Mouse (Mus musculus) kidney, postnatal 4 days (tissue): ENCODE measurements at regions not wholly inside any gene's neighbourhood (a gene's known extent, or its start where the extent isn't known, plus 50 kb on each side); places are given as distances from the start of the nearest gene placed in this dataset.

Source experiments
- DNase-seq, 2 experiments: peaks; one replicate each; pipeline ENCODE4 v3.0.0; 2021; ENCODE audit warnings: mixed read lengths in 2 of 2

- no peak for DNase-seq
Observed at GRCm38 (mm10) chr7:113060991-113061390, 107.2 kb downstream of the Rassf10 start.

GRCm38 (mm10) chr7:113066536-113066935 lies 112.8 kb downstream of the Rassf10 start:
- DNase-seq: no peak

- DNase-seq: no peak
Observed at GRCm38 (mm10) chr7:113068296-113068695, 114.5 kb downstream of the Rassf10 start.

GRCm38 (mm10) chr7:113069336-113069924 lies 115.7 kb downstream of the Rassf10 start:
- no peak for DNase-seq

- DNase-seq: peak in 1 of 2 experiments; percentile 25
Observed at GRCm38 (mm10) chr7:113071418-113071817, 117.7 kb downstream of the Rassf10 start.

GRCm38 (mm10) chr7:113073781-113074180 lies 120.0 kb downstream of the Rassf10 start:
- DNase-seq: no peak

- no peak for DNase-seq
Observed at GRCm38 (mm10) chr7:113075371-113075770, 121.6 kb downstream of the Rassf10 start.

- DNase-seq: no peak
Observed at GRCm38 (mm10) chr7:113076243-113076642, 122.5 kb downstream of the Rassf10 start.

GRCm38 (mm10) chr7:113081120-113081519 lies 126.1 kb upstream of the Arntl start:
- DNase-seq: no peak

GRCm38 (mm10) chr7:113084930-113085625 lies 122.2 kb upstream of the Arntl start:
- DNase-seq: no peak

GRCm38 (mm10) chr7:113086158-113086557 lies 121.1 kb upstream of the Arntl start:
- no peak for DNase-seq

- no peak for DNase-seq
Observed at GRCm38 (mm10) chr7:113087646-113088045, 119.6 kb upstream of the Arntl start.

- no peak for DNase-seq
Observed at GRCm38 (mm10) chr7:113089044-113089443, 118.2 kb upstream of the Arntl start.

- DNase-seq: no peak
Observed at GRCm38 (mm10) chr7:113093931-113094330, 113.3 kb upstream of the Arntl start.

- no peak for DNase-seq
Observed at GRCm38 (mm10) chr7:113095092-113095491, 112.2 kb upstream of the Arntl start.

GRCm38 (mm10) chr7:113104265-113104664 lies 103.0 kb upstream of the Arntl start:
- no peak for DNase-seq

GRCm38 (mm10) chr7:113105359-113105758 lies 101.9 kb upstream of the Arntl start:
- no peak for DNase-seq

- no peak for DNase-seq
Observed at GRCm38 (mm10) chr7:113106731-113107130, 100.5 kb upstream of the Arntl start.

- DNase-seq: no peak
Observed at GRCm38 (mm10) chr7:113107965-113108364, 99.3 kb upstream of the Arntl start.

- no peak for DNase-seq
Observed at GRCm38 (mm10) chr7:113108442-113109000, 98.7 kb upstream of the Arntl start.

- DNase-seq: no peak
Observed at GRCm38 (mm10) chr7:113109481-113109880, 97.8 kb upstream of the Arntl start.

GRCm38 (mm10) chr7:113110867-113111508 lies 96.3 kb upstream of the Arntl start:
- DNase-seq: no peak

GRCm38 (mm10) chr7:113113266-113113893 lies 93.9 kb upstream of the Arntl start:
- no peak for DNase-seq
